Mouse (Mus musculus): Measurements from ENCODE around the gene Myo18b.

GRCm38 (mm10) chr5:112876846-112877390 is 19.2 kb downstream of the Myo18b start:
- TF ChIP-seq POLR2A (IDR thresholded peaks at IDR 0.05; ENCODE audit: low read depth, low read length) (no peak), CTCF (IDR thresholded peaks at IDR 0.05; ENCODE audit: extremely low read depth, insufficient read length, insufficient replicate concordance, low read depth, low read length) (peak; percentile 63; the same call in 1 of the 2 replicates)
